Mouse (Mus musculus) lung, postnatal 10 days (tissue): ENCODE results near the gene Slc9a3r2.

ENCODE experiments used
- DNase-seq: peaks from one replicate; pipeline ENCODE4 v3.0.0; 2021

Gene Slc9a3r2

GRCm38 (mm10) chr17:24590943-24591342, 59.2 kb downstream of the Slc9a3r2 start:
- DNase-seq, result no peak
